Mouse (Mus musculus): Measurements from ENCODE around the gene Gm5447.

DNA sequence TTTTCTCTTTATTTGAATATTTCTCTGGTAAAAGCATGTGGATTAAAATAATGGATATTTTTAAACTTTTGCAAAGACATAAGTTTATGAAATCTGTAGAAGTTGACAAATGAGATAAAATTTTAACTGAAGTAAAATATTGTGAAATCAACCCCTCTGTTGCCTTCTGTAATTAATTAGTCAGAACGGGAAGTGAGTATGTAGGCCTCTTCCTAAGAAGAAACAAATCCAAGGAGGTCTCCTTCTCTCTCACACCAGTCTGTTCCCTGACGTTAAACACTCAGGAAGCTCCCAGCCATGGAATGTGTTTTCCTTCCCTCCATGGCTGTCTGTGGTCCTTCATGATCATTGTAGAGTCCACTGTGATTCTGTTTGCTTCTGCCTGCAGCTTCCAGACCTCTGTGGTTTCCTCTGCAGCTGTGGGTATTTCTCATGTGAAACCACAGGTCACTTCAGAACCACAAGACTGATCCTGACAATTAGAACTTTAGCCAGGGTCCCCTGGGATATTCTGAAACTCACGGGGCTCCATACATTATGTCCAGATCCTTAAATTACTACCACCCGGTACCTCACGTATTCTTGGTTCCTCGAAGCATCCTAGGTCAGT lies 20.4 kb downstream of the Gm5447 start:
- TF ChIP-seq CTCF (IDR thresholded peaks at IDR 0.05) = no peak
- TF ChIP-seq EP300 (IDR thresholded peaks at IDR 0.05) = no peak
